Mouse (Mus musculus) CH12.LX (cell line): ENCODE data around the gene Frmd8. TPM values are rescaled to one million over a fixed set of nuclear protein-coding genes. Genes with fewer than 3 reads are reported as not detected.

Source experiments
- DNase-seq: peaks from one replicate; pipeline ENCODE4 v3.0.0-alpha.2; 2013; ENCODE audit errors: extremely low read depth
- H3K27ac ChIP-seq: 2 replicates; pipeline ENCODE4 v1.5.1; 2012; ENCODE audit warnings: low read depth, mild to moderate bottlenecking, control low read depth, moderate library complexity; ENCODE audit not compliant: insufficient read depth
- H3K27me3 ChIP-seq: replicated peaks from 2 replicates; pipeline ENCODE3; 2012; ENCODE audit warnings: inconsistent platforms
- H3K36me3 ChIP-seq, 2 experiments: replicated peaks in 1 of 2; 2 replicates each; pipeline versions ENCODE3 to v1.6.1; 2012; ENCODE audit warnings: inconsistent platforms in 1 of 2, low read length in 1 of 2, mild to moderate bottlenecking in 1 of 2, mixed read lengths in 1 of 2, moderate library complexity in 1 of 2; ENCODE audit not compliant: control insufficient read depth in 1 of 2, insufficient read depth in 1 of 2
- H3K4me1 ChIP-seq, 2 experiments: 2 replicates each; pipeline ENCODE4 v1.6.1; 2012; ENCODE audit warnings: inconsistent platforms in 1 of 2, moderate library complexity in 1 of 2; ENCODE audit not compliant: insufficient read depth in 2 of 2, control insufficient read depth in 1 of 2
- H3K4me2 ChIP-seq: 2 replicates; pipeline ENCODE4 v1.6.1; 2012; ENCODE audit warnings: low read depth, mild to moderate bottlenecking, control low read depth; ENCODE audit not compliant: poor library complexity, insufficient read depth, severe bottlenecking
- H3K4me3 ChIP-seq, 3 experiments: fragments of 150-350 bp in 1 of 3; sonication (generic) in 1 of 3; replicated peaks in 1 of 3; 2 replicates each; pipeline versions ENCODE3 to v1.5.1; 2011 to 2012; ENCODE audit warnings: low read depth in 2 of 3, low read length in 2 of 3, mild to moderate bottlenecking in 2 of 3, moderate library complexity in 2 of 3, control low read depth in 1 of 3, improper control_type of control experiment in 1 of 3, inconsistent platforms in 1 of 3, mixed read lengths in 1 of 3; ENCODE audit not compliant: poor library complexity in 1 of 3
- H3K79me2 ChIP-seq: replicated peaks from 2 replicates; pipeline ENCODE4 v1.6.1; 2012; ENCODE audit warnings: mild to moderate bottlenecking, moderate library complexity; ENCODE audit not compliant: control insufficient read depth, poor library complexity, insufficient read depth, severe bottlenecking; ENCODE audit errors: extremely low read depth
- H3K9ac ChIP-seq: 2 replicates; pipeline ENCODE4 v1.6.1; 2012; ENCODE audit warnings: low read depth, mild to moderate bottlenecking, control low read depth, moderate library complexity; ENCODE audit not compliant: insufficient read depth
- H3K9me3 ChIP-seq: replicated peaks from 2 replicates; pipeline ENCODE3; 2012; ENCODE audit warnings: low read length, inconsistent platforms, mixed read lengths
- CTCF ChIP-seq, 2 experiments: IDR thresholded peaks in 1 of 2; conservative IDR thresholded peaks in 1 of 2; 2 replicates each; pipeline ENCODE4 v1.5.1; 2011 to 2012; ENCODE audit warnings: low read depth in 2 of 2, low read length in 2 of 2, improper control_type of control experiment in 1 of 2, inconsistent platforms in 1 of 2, mild to moderate bottlenecking in 1 of 2, moderate library complexity in 1 of 2
- ETS1 ChIP-seq: conservative IDR thresholded peaks from 2 replicates; pipeline ENCODE4 v1.6.1; 2012; ENCODE audit warnings: low read depth, mild to moderate bottlenecking, inconsistent platforms, low read length, improper control_type of control experiment, moderate library complexity
- HCFC1 ChIP-seq: IDR thresholded peaks from 2 replicates; pipeline ENCODE4 v1.6.1; 2012; ENCODE audit warnings: low read depth, mild to moderate bottlenecking, inconsistent platforms, low read length, improper control_type of control experiment
- IRF4 ChIP-seq: IDR thresholded peaks from 2 replicates; pipeline ENCODE4 v1.6.1; 2014; ENCODE audit warnings: low read depth, mild to moderate bottlenecking, inconsistent platforms, low read length, improper control_type of control experiment
- JUN ChIP-seq: IDR thresholded peaks from 2 replicates; pipeline ENCODE4 v1.6.1; 2011; ENCODE audit warnings: low read depth, mild to moderate bottlenecking, low read length, improper control_type of control experiment, moderate library complexity; ENCODE audit not compliant: insufficient read depth
- MEF2A ChIP-seq: IDR thresholded peaks from 2 replicates; pipeline ENCODE4 v1.6.1; 2014; ENCODE audit warnings: low read depth, mild to moderate bottlenecking, inconsistent platforms, low read length, improper control_type of control experiment, borderline replicate concordance
- NRF1 ChIP-seq: IDR thresholded peaks from 2 replicates; pipeline ENCODE4 v1.6.1; 2014; ENCODE audit warnings: low read depth, mild to moderate bottlenecking, inconsistent platforms, low read length, improper control_type of control experiment, moderate library complexity
- POLR2AphosphoS2 ChIP-seq: IDR thresholded peaks from 2 replicates; pipeline ENCODE4 v1.6.1; 2011; ENCODE audit warnings: low read depth, low read length, improper control_type of control experiment
- SMC3 ChIP-seq: IDR thresholded peaks from 2 replicates; pipeline ENCODE4 v1.6.1; 2011; ENCODE audit warnings: low read depth, low read length, improper control_type of control experiment
- USF1 ChIP-seq: IDR thresholded peaks from 2 replicates; pipeline ENCODE4 v1.6.1; 2014; ENCODE audit warnings: low read depth, mild to moderate bottlenecking, inconsistent platforms, low read length, improper control_type of control experiment
- USF2 ChIP-seq: conservative IDR thresholded peaks from 2 replicates; pipeline ENCODE4 v1.6.1; 2011; ENCODE audit warnings: low read depth, low read length, improper control_type of control experiment
- ZKSCAN1 ChIP-seq: IDR thresholded peaks from 2 replicates; pipeline ENCODE4 v1.6.1; 2012; ENCODE audit warnings: low read depth, inconsistent platforms, low read length, improper control_type of control experiment, borderline replicate concordance
- ZMIZ1 ChIP-seq: IDR thresholded peaks from 2 replicates; pipeline ENCODE4 v1.6.1; 2012; ENCODE audit warnings: low read depth, mild to moderate bottlenecking, inconsistent platforms, low read length, improper control_type of control experiment
- ZNF384 ChIP-seq: IDR thresholded peaks from 2 replicates; pipeline ENCODE4 v1.6.1; 2012; ENCODE audit warnings: low read depth, low read length, improper control_type of control experiment, inconsistent platforms
- dilution Hi-C: fragments of 300-500 bp; cut with MboI; formaldehyde crosslinking; loops from 2 replicates; pipeline ENCODE4 v1.14.3; 2020; ENCODE audit warnings: low sequenced_read_pairs; ENCODE audit not compliant: extremely low pct_unique_long_range_greater_than_20kb, extremely low pct_ligation_motif_present
- in situ Hi-C: fragments of 300-500 bp; cut with MboI; formaldehyde crosslinking; loops from 3 replicates; pipeline ENCODE4 v1.14.3; 2019; ENCODE audit warnings: low sequenced_read_pairs, low pct_ligation_motif_present, low pct_unique_long_range_greater_than_20kb, mixed read lengths
- polyA plus RNA-seq: library from polyadenylated mRNA; unstranded; fragments of >175 nt; gene quantifications from 2 replicates; pipeline ENCODE4 v1.2.1, GENCODE M21; 2012; ENCODE audit warnings: low read depth; ENCODE audit not compliant: insufficient read length
- total RNA-seq, 2 experiments: library from RNA; depleted of rRNA; stranded (reverse); fragments of 300-350 nt in 1 of 2; fragments of >200 nt in 1 of 2; gene quantifications; 2 replicates each; pipeline ENCODE4 v1.2.3; 2012 to 2014

The Frmd8 gene
- total and polyA plus RNA-seq, 3 experiments = 13.5 to 30.7 (median 25.2) TPM

GRCm38 (mm10) chr19:5826731-5827002, 48.4 kb downstream of the Frmd8 start:
- Histone ChIP-seq H3K27me3 (no peaks in the 10 kb centered on the region), H3K4me3 (no peak overlapping the region), H3K36me3 (peaks cover 28 to 72% of the 10 kb centered on the region in 2 experiments), H3K27ac (no peak overlapping the region), H3K79me2 (no peaks in the 10 kb centered on the region), H3K4me2 (no peak overlapping the region), H3K9ac (no peak overlapping the region), H3K9me3 (no peaks in the 10 kb centered on the region), H3K4me1 (peaks cover 5 to 36% of the 10 kb centered on the region in 2 experiments)
- no peak for DNase-seq
- TF ChIP-seq JUN (no peak), SMC3 (no peak), ZNF384 (no peak), IRF4 (no peak), ZKSCAN1 (no peak), ZMIZ1 (no peak), CTCF (conservative IDR thresholded peaks at IDR 0.05 in 1 of 2, IDR thresholded peaks at IDR 0.05 in 1 of 2; ENCODE audit: low read depth in 2 of 2, low read length in 2 of 2) (no peak), USF1 (no peak), ETS1 (no peak), NRF1 (no peak), POLR2AphosphoS2 (no peak)
- dilution Hi-C loops = no loop called here
- in situ Hi-C loops = no loop called here

- Histone ChIP-seq H3K4me1 (peaks cover 5 to 36% of the 10 kb centered on the region in 2 experiments), H3K36me3 (peaks cover 28 to 68% of the 10 kb centered on the region in 2 experiments), H3K79me2 (no peaks in the 10 kb centered on the region), H3K9me3 (no peaks in the 10 kb centered on the region), H3K27ac (no peak overlapping the region), H3K9ac (no peak overlapping the region), H3K4me2 (no peak overlapping the region), H3K4me3 (no peak overlapping the region), H3K27me3 (no peaks in the 10 kb centered on the region)
- dilution Hi-C loops = no loop called here
- no peak for TF ChIP-seq HCFC1
- TF ChIP-seq ETS1 = no peak
- TF ChIP-seq USF2 = no peak
- TF ChIP-seq JUN = no peak
- TF ChIP-seq MEF2A = no peak
- TF ChIP-seq SMC3 = no peak
- TF ChIP-seq ZMIZ1 = no peak
- no peak for DNase-seq
- in situ Hi-C loops = no loop called here
These were observed 49.0 kb downstream of the Frmd8 start for GRCm38 (mm10) chr19:5825901-5826730.
